ENCODE assay signal across 22 mouse cellular contexts in genomic region chr10:95307916-95308315, GRCm38 (mm10). TPM values are rescaled to one million over a fixed set of nuclear protein-coding genes. Genes with fewer than 3 reads are reported as not detected.
A peak's percentile ranks its signal among the peaks of the same experiment; 100 is the strongest.
DNase-seq lines count a peak whose midpoint lies in the region; ATAC-seq and TF ChIP-seq lines count a peak whose summit lies in the region.
"Had no signal": no experiment of that assay in that cellular context is flagged by ENCODE, and none has a peak within 500 bp of the region (broad histone marks: within the 10 kb centered on the region; RNA-seq: fewer than 3 reads in every experiment).

No protein-coding gene starts in this region.

- intact Hi-C loops in left cerebral cortex, postnatal 10 days (cut with DNase I), result no loop called here

- H3K9ac ChIP-seq in intestine, postnatal 0 days (ENCODE audit: low read depth, low read length), result no peak overlapping the region
- H3K9ac ChIP-seq in intestine, embryonic 15.5 days, result no peak overlapping the region
- no peak overlapping the region for H3K9ac ChIP-seq in lung, embryonic 14.5 days
- no peak overlapping the region for H3K9ac ChIP-seq in MEL (ENCODE audit: control insufficient read depth, low read depth, low read length, poor library complexity, severe bottlenecking)
- no peak overlapping the region for H3K9ac ChIP-seq in stomach, embryonic 14.5 days (replicated peaks; ENCODE audit: low read depth, low read length)
- H3K9ac ChIP-seq: heart, embryonic 12.5 days; hindbrain, embryonic 15.5 days; liver, embryonic 15.5 days; stomach, embryonic 15.5 days had no signal

- no peak for TF ChIP-seq EP300 in MEL (IDR thresholded peaks at IDR 0.05; ENCODE audit: low read depth in 1 of 2, low read length in 2 of 2)

- H3K9me3 ChIP-seq in intestine, postnatal 0 days (ENCODE audit: control insufficient read depth), result no peaks in the 10 kb centered on the region
- no peaks in the 10 kb centered on the region for H3K9me3 ChIP-seq in intestine, embryonic 15.5 days
- no peaks in the 10 kb centered on the region for H3K9me3 ChIP-seq in lung, embryonic 14.5 days (ENCODE audit: low read depth, low read length)
- no peaks in the 10 kb centered on the region for H3K9me3 ChIP-seq in MEL (replicated peaks; ENCODE audit: insufficient read depth, low read length)
- H3K9me3 ChIP-seq in stomach, embryonic 14.5 days (ENCODE audit: control insufficient read depth, low read depth, low read length), result no peaks in the 10 kb centered on the region
- H3K9me3 ChIP-seq: heart, embryonic 12.5 days; hindbrain, embryonic 15.5 days; liver, embryonic 15.5 days; stomach, embryonic 15.5 days had no signal

- no peak for DNase-seq in lung, embryonic 14.5 days
- DNase-seq in lung, postnatal 25 days (ENCODE audit: low spot score), result no peak
- DNase-seq in MEL (ENCODE audit: low read depth, low spot score), result no peak
- no peak for DNase-seq in left cerebral cortex, postnatal 10 days (ENCODE audit: extremely low spot score in 1 of 2, low spot score in 2 of 2)
- DNase-seq in neural tube, embryonic 10.5 days (ENCODE audit: extremely low spot score, low spot score), result no peak
- DNase-seq: adrenal gland, postnatal 25 days; cerebellum, adult 18-20 months; cerebellum, postnatal 36 days; gastrocnemius, postnatal 36 days; heart, postnatal 36 days; kidney, postnatal 14 days; left cerebral cortex, postnatal 4 days; right cerebral cortex, adult 18-20 months; spleen, adult 18-20 months had no signal

- TF ChIP-seq CTCF in intestine, postnatal 0 days (IDR thresholded peaks at IDR 0.05; ENCODE audit: low read depth), result 0 out of 2 replicates have a peak, but pooled peaks have one; percentile 27
- peak; percentile 33 for TF ChIP-seq CTCF in lung, embryonic 14.5 days (IDR thresholded peaks at IDR 0.05; ENCODE audit: low read depth)
- peak in 2 of 3 experiments; percentile 17 to 34; a peak in 3 of 6 replicates for TF ChIP-seq CTCF in MEL (IDR thresholded peaks at IDR 0.05 in 2 of 3, conservative IDR thresholded peaks at IDR 0.05 in 1 of 3; ENCODE audit: control insufficient read depth in 1 of 3, insufficient read depth in 1 of 3, low read depth in 2 of 3, low read length in 3 of 3, poor library complexity in 1 of 3, severe bottlenecking in 1 of 3)

- no peak overlapping the region for H3K4me2 ChIP-seq in intestine, postnatal 0 days (replicated peaks; ENCODE audit: low read depth)
- no peak overlapping the region for H3K4me2 ChIP-seq in intestine, embryonic 15.5 days (replicated peaks)
- H3K4me2 ChIP-seq in lung, embryonic 14.5 days, result no peak overlapping the region
- H3K4me2 ChIP-seq in stomach, embryonic 14.5 days (replicated peaks; ENCODE audit: low read depth, low read length), result no peak overlapping the region
- H3K4me2 ChIP-seq: heart, embryonic 12.5 days; hindbrain, embryonic 15.5 days; liver, embryonic 15.5 days; stomach, embryonic 15.5 days had no signal

- H3K4me1 ChIP-seq in intestine, postnatal 0 days (replicated peaks; ENCODE audit: control insufficient read depth, insufficient read depth, low read length), result no peaks in the 10 kb centered on the region
- H3K4me1 ChIP-seq in intestine, embryonic 15.5 days (replicated peaks), result peaks cover 12% of the 10 kb centered on the region; the same call in 1 of the 2 replicates
- peaks cover 25% of the 10 kb centered on the region for H3K4me1 ChIP-seq in lung, embryonic 14.5 days (ENCODE audit: insufficient read depth)
- H3K4me1 ChIP-seq in MEL (ENCODE audit: control insufficient read depth in 1 of 2, insufficient read depth in 2 of 2, low read length in 2 of 2), result peaks cover 0 to 4% of the 10 kb centered on the region in 2 experiments; a peak in 2 of 4 replicates
- H3K4me1 ChIP-seq in stomach, embryonic 14.5 days (ENCODE audit: control insufficient read depth, insufficient read depth, low read length), result peaks cover 11% of the 10 kb centered on the region; the same call in 1 of the 2 replicates

- H3K79me2 ChIP-seq in MEL (ENCODE audit: control insufficient read depth, insufficient read depth, low read length, poor library complexity), result no peaks in the 10 kb centered on the region

- 81% methylated on average over 5 of the region's 5 CpGs for WGBS in intestine, postnatal 0 days
- WGBS in intestine, embryonic 15.5 days, result 83% methylated on average over 5 of the region's 5 CpGs
- WGBS in lung, embryonic 14.5 days, result 65% methylated on average over 5 of the region's 5 CpGs
- 82% methylated on average over 5 of the region's 5 CpGs for WGBS in stomach, embryonic 14.5 days

- TF ChIP-seq POLR2A in MEL (IDR thresholded peaks at IDR 0.05; ENCODE audit: control insufficient read depth in 1 of 2, insufficient read depth in 1 of 2, low read depth in 1 of 2, low read length in 2 of 2, poor library complexity in 1 of 2), result no peak

- H3K27ac ChIP-seq in intestine, postnatal 0 days (ENCODE audit: low read depth, low read length), result no peak overlapping the region
- no peak overlapping the region for H3K27ac ChIP-seq in intestine, embryonic 15.5 days
- H3K27ac ChIP-seq in lung, embryonic 14.5 days (ENCODE audit: low read depth), result peak overlapping the region; percentile 83
- H3K27ac ChIP-seq in MEL (ENCODE audit: control insufficient read depth, low read depth, low read length), result no peak overlapping the region
- peak overlapping the region; percentile 50; the same call in 1 of the 2 replicates for H3K27ac ChIP-seq in stomach, embryonic 14.5 days (ENCODE audit: low read length)
- H3K27ac ChIP-seq: hindbrain, embryonic 15.5 days; liver, embryonic 15.5 days; stomach, embryonic 15.5 days had no signal

- no peaks in the 10 kb centered on the region for H3K36me3 ChIP-seq in intestine, postnatal 0 days (ENCODE audit: control insufficient read depth, insufficient read depth)
- no peaks in the 10 kb centered on the region for H3K36me3 ChIP-seq in intestine, embryonic 15.5 days
- no peaks in the 10 kb centered on the region for H3K36me3 ChIP-seq in lung, embryonic 14.5 days (ENCODE audit: insufficient read depth)
- H3K36me3 ChIP-seq in MEL (ENCODE audit: control insufficient read depth in 1 of 2, insufficient read depth in 2 of 2, low read length in 2 of 2), result peaks cover 0 to 2% of the 10 kb centered on the region in 2 experiments; a peak in 1 of 4 replicates
- H3K36me3 ChIP-seq in stomach, embryonic 14.5 days (ENCODE audit: control insufficient read depth, insufficient read depth, low read length), result no peaks in the 10 kb centered on the region
- H3K36me3 ChIP-seq: heart, embryonic 12.5 days; hindbrain, embryonic 15.5 days; liver, embryonic 15.5 days; stomach, embryonic 15.5 days had no signal

- ATAC-seq in intestine, postnatal 0 days, result no peak
- no peak for ATAC-seq in intestine, embryonic 15.5 days
- ATAC-seq in lung, embryonic 14.5 days (ENCODE audit: insufficient read depth), result no peak
- no peak for ATAC-seq in stomach, embryonic 14.5 days (ENCODE audit: insufficient number of reproducible peaks, insufficient read depth, low FRiP score, low read depth)
- ATAC-seq: midbrain, embryonic 16.5 days had no signal

- H3K27me3 ChIP-seq in intestine, postnatal 0 days (replicated peaks; ENCODE audit: control insufficient read depth, insufficient read depth, low read length), result no peaks in the 10 kb centered on the region
- H3K27me3 ChIP-seq in intestine, embryonic 15.5 days (replicated peaks), result no peaks in the 10 kb centered on the region
- no peaks in the 10 kb centered on the region for H3K27me3 ChIP-seq in lung, embryonic 14.5 days (ENCODE audit: insufficient read depth, low read length)
- H3K27me3 ChIP-seq in MEL (ENCODE audit: control insufficient read depth in 1 of 2, insufficient read depth in 2 of 2, low read length in 2 of 2), result no peaks in the 10 kb centered on the region
- no peaks in the 10 kb centered on the region for H3K27me3 ChIP-seq in stomach, embryonic 14.5 days (ENCODE audit: control insufficient read depth, insufficient read depth, low read length)
- H3K27me3 ChIP-seq: heart, embryonic 12.5 days; hindbrain, embryonic 15.5 days; liver, embryonic 15.5 days; stomach, embryonic 15.5 days had no signal

- TF ChIP-seq RAD21 in MEL (IDR thresholded peaks at IDR 0.05; ENCODE audit: low read depth, low read length), result peak; percentile 29

- H3K4me3 ChIP-seq in intestine, postnatal 0 days (ENCODE audit: low read depth, low read length), result no peak overlapping the region
- no peak overlapping the region for H3K4me3 ChIP-seq in intestine, embryonic 15.5 days (replicated peaks)
- no peak overlapping the region for H3K4me3 ChIP-seq in lung, embryonic 14.5 days (ENCODE audit: low read depth, low read length)
- no peak overlapping the region for H3K4me3 ChIP-seq in MEL (ENCODE audit: control insufficient read depth in 1 of 2, insufficient read depth in 1 of 2, low read depth in 2 of 2, low read length in 2 of 2)
- no peak overlapping the region for H3K4me3 ChIP-seq in stomach, embryonic 14.5 days (ENCODE audit: low read depth, low read length)
- H3K4me3 ChIP-seq: heart, embryonic 12.5 days; hindbrain, embryonic 15.5 days; liver, embryonic 15.5 days; stomach, embryonic 15.5 days had no signal

TF ChIP-seq in MEL, 35 proteins besides CTCF, POLR2A, EP300 and RAD21:
- no peak for TF ChIP-seq ZMIZ1 (IDR thresholded peaks at IDR 0.05; ENCODE audit: low read depth, low read length)
- no peak for TF ChIP-seq RCOR1 (IDR thresholded peaks at IDR 0.05; ENCODE audit: low read depth, low read length)
- TF ChIP-seq MEF2A (IDR thresholded peaks at IDR 0.05; ENCODE audit: extremely low read depth, insufficient replicate concordance, low read depth, low read length, poor library complexity, severe bottlenecking), result no peak
- peak; percentile 23 for TF ChIP-seq SMC3 (IDR thresholded peaks at IDR 0.05; ENCODE audit: low read depth, low read length)

RNA-seq across cellular contexts. Expression of gene Cradd, which starts 16.0 kb away (rescaled TPM):
- 11.9 and 12.5 TPM in 2 replicates for polyA plus RNA-seq in intestine, postnatal 0 days (2015; fragmentation: Nextera tagmentation; extraction: Ambion mirVana)
- polyA plus RNA-seq in intestine, embryonic 15.5 days (2015; fragmentation: Nextera tagmentation; extraction: Ambion mirVana), result 10.8 and 11.2 TPM in 2 replicates
- polyA plus RNA-seq in lung, embryonic 14.5 days (2014; fragmentation: Nextera tagmentation; extraction: Ambion mirVana), result 15.6 TPM in 2 replicates
- 1.9 and 2.5 TPM in 2 replicates for total RNA-seq in MEL (2012; rRNA removed)
- 1 to 10 TPM in 1 of 2 experiments, not detected in 1; 9.0 TPM for polyA plus RNA-seq in MEL (2012; ENCODE audit: insufficient read depth in 1 of 2, insufficient read length in 2 of 2, low read depth in 1 of 2, low replicate concordance in 2 of 2, missing spikeins in 1 of 2)
- polyA plus RNA-seq in stomach, embryonic 14.5 days (2014; fragmentation: Nextera tagmentation; extraction: Ambion mirVana), result 13.0 and 15.4 TPM in 2 replicates
- 1 to 10 TPM; 7.1 to 7.8 TPM for total RNA-seq in left cerebral cortex, postnatal 10 days (2021)

Comparison
In these comparisons a context has a peak if more than half of its experiments do, and no peak if none do; other contexts are left out.
1. H3K27ac ChIP-seq: peak in lung, embryonic 14.5 days (single experiment) and stomach, embryonic 14.5 days (single experiment); none in intestine, postnatal 0 days (single experiment), intestine, embryonic 15.5 days (single experiment) and MEL (single experiment).
2. Peak in every context shown above with its lines, with median percentiles within 50 percentile points of each other: CTCF ChIP-seq.